Mouse (Mus musculus) stomach, postnatal 0 days (tissue): ENCODE results near the gene Ddc. TPM values are rescaled to one million over a fixed set of nuclear protein-coding genes. Genes with fewer than 3 reads are reported as not detected.
A peak's percentile ranks its signal among the peaks of the same experiment; 100 is the strongest.

Source experiments
- ATAC-seq: fragments of 200-750 bp; cut with Nextera tagmentation; 2 replicates; pipeline ENCODE4 v1.8.0; 2017; ENCODE audit not compliant: low FRiP score, low TSS enrichment
- DNase-seq: peaks from one replicate; pipeline ENCODE4 v3.0.0-alpha.2; 2016; ENCODE audit warnings: low spot score
- H3K27ac ChIP-seq: fragments of 300-500 bp; sonication (generic); replicated peaks from 2 replicates; pipeline ENCODE4 v1.5.1; 2014; ENCODE audit warnings: mild to moderate bottlenecking, control low read depth
- H3K27me3 ChIP-seq: fragments of 300-500 bp; sonication (generic); 2 replicates; pipeline ENCODE4 v1.6.1; 2014; ENCODE audit warnings: low read length; ENCODE audit not compliant: control insufficient read depth, insufficient read depth
- H3K36me3 ChIP-seq: fragments of 300-500 bp; sonication (generic); 2 replicates; pipeline ENCODE4 v1.6.1; 2014; ENCODE audit warnings: low read length, mixed read lengths; ENCODE audit not compliant: control insufficient read depth, insufficient read depth
- H3K4me1 ChIP-seq: fragments of 300-500 bp; sonication (generic); replicated peaks from 2 replicates; pipeline ENCODE4 v1.6.1; 2014; ENCODE audit warnings: antibody characterized with exemption; ENCODE audit not compliant: control insufficient read depth, insufficient read depth
- H3K4me2 ChIP-seq: fragments of 300-500 bp; sonication (generic); replicated peaks from 2 replicates; pipeline ENCODE4 v1.6.1; 2014; ENCODE audit warnings: low read depth, mild to moderate bottlenecking, control low read depth, moderate library complexity
- H3K4me3 ChIP-seq: fragments of 300-500 bp; sonication (generic); 2 replicates; pipeline ENCODE4 v1.5.1; 2014; ENCODE audit warnings: low read depth, low read length, control low read depth
- H3K9ac ChIP-seq: fragments of 300-500 bp; sonication (generic); 2 replicates; pipeline ENCODE4 v1.6.1; 2014; ENCODE audit warnings: mild to moderate bottlenecking, low read length, control low read depth, mixed read lengths
- H3K9me3 ChIP-seq: fragments of 300-500 bp; sonication (generic); 2 replicates; pipeline ENCODE4 v1.6.1; 2016; ENCODE audit warnings: low read length; ENCODE audit not compliant: control insufficient read depth
- CTCF ChIP-seq: IDR thresholded peaks from 2 replicates; pipeline ENCODE4 v1.5.1; 2016; ENCODE audit warnings: antibody characterized with exemption, low read depth, mild to moderate bottlenecking, moderate library complexity
- EP300 ChIP-seq: optimal IDR thresholded peaks from 2 replicates; pipeline ENCODE3; 2016; ENCODE audit warnings: antibody characterized with exemption
- WGBS: fragments of 180-500 bp; shearing (Covaris S2); extraction: QIAGEN DNeasy Blood & Tissue Kit; methylation state at CpG from one replicate; pipeline ENCODE4 v1.1.7; 2014; 5-methylcytosine and 5-hydroxymethylcytosine counted together
- polyA plus RNA-seq: library from polyadenylated mRNA; unstranded; fragments of >200 nt; fragmentation: Nextera tagmentation; extraction: Ambion mirVana; gene quantifications from 2 replicates; pipeline ENCODE4 v1.2.1, GENCODE M21; 2015

Ddc gene
- polyA plus RNA-seq, 1 experiment from 2014 or later: 24.1 TPM

- Histone ChIP-seq H3K4me2 (no peak overlapping the region), H3K9ac (no peak overlapping the region), H3K4me3 (no peak overlapping the region), H3K4me1 (peaks cover 14% of the 10 kb centered on the region), H3K27ac (peak overlapping the region; percentile 70), H3K27me3 (no peaks in the 10 kb centered on the region), H3K36me3 (no peaks in the 10 kb centered on the region), H3K9me3 (no peaks in the 10 kb centered on the region)
- DNase-seq (no peak), ATAC-seq (no peak; the same call in 1 of the 2 replicates)
- WGBS: 12% methylated on average over 6 of the region's 6 CpGs
- TF ChIP-seq CTCF (no peak), EP300 (no peak)
Measured at GRCm38 (mm10) chr11:11831940-11832754, 65.8 kb downstream of the Ddc start.

- Histone ChIP-seq H3K36me3 (no peaks in the 10 kb centered on the region), H3K27me3 (no peaks in the 10 kb centered on the region), H3K9ac (no peak overlapping the region), H3K4me3 (no peak overlapping the region), H3K9me3 (no peaks in the 10 kb centered on the region), H3K4me1 (peaks cover 14% of the 10 kb centered on the region), H3K4me2 (no peak overlapping the region), H3K27ac (peak overlapping the region; percentile 70)
- no peak for ATAC-seq
- WGBS: 32% methylated on average over 6 of the region's 6 CpGs
- TF ChIP-seq EP300: no peak
- TF ChIP-seq CTCF: no peak
- no peak for DNase-seq
Measured at GRCm38 (mm10) chr11:11831526-11831925, 66.4 kb downstream of the Ddc start.

- Histone ChIP-seq H3K9ac (no peak overlapping the region), H3K4me1 (peaks cover 14% of the 10 kb centered on the region), H3K4me2 (no peak overlapping the region), H3K27me3 (no peaks in the 10 kb centered on the region), H3K36me3 (no peaks in the 10 kb centered on the region), H3K9me3 (no peaks in the 10 kb centered on the region), H3K4me3 (no peak overlapping the region), H3K27ac (0 out of 2 replicates have a peak overlapping the region, but pooled peaks have one; percentile 25)
- DNase-seq: no peak
- WGBS: 30% methylated on average over 12 of the region's 12 CpGs
- ATAC-seq: no peak
- TF ChIP-seq CTCF: no peak
- TF ChIP-seq EP300: no peak
Measured at GRCm38 (mm10) chr11:11830884-11831495, 67.0 kb downstream of the Ddc start.

GRCm38 (mm10) chr11:11829161-11830000 lies 68.6 kb downstream of the Ddc start:
- no peak for TF ChIP-seq EP300
- no peak for TF ChIP-seq CTCF
- 0 out of 2 replicates have a peak overlapping the region, but pooled peaks have one; percentile 3 for H3K4me2 ChIP-seq
- 26% methylated on average over 11 of the region's 11 CpGs for WGBS
- DNase-seq (peak; percentile 66), ATAC-seq (peak; percentile 76)
- no peaks in the 10 kb centered on the region for H3K36me3 ChIP-seq
- H3K27me3 ChIP-seq: no peaks in the 10 kb centered on the region
- peak overlapping the region; percentile 30 for H3K27ac ChIP-seq
- no peaks in the 10 kb centered on the region for H3K9me3 ChIP-seq
- no peak overlapping the region for H3K9ac ChIP-seq
- no peak overlapping the region for H3K4me3 ChIP-seq
- peaks cover 14% of the 10 kb centered on the region for H3K4me1 ChIP-seq

- Histone ChIP-seq H3K36me3 (no peaks in the 10 kb centered on the region), H3K27me3 (no peaks in the 10 kb centered on the region), H3K4me2 (0 out of 2 replicates have a peak overlapping the region, but pooled peaks have one; percentile 3), H3K27ac (peak overlapping the region; percentile 30), H3K9ac (no peak overlapping the region), H3K9me3 (no peaks in the 10 kb centered on the region), H3K4me3 (no peak overlapping the region), H3K4me1 (peaks cover 14% of the 10 kb centered on the region)
- DNase-seq: no peak
- WGBS: 26% methylated on average over 6 of the region's 6 CpGs
- TF ChIP-seq CTCF: no peak
- no peak for TF ChIP-seq EP300
- peak; percentile 11; the same call in 1 of the 2 replicates for ATAC-seq
Measured at GRCm38 (mm10) chr11:11828761-11829160, 69.2 kb downstream of the Ddc start.
